Mouse (Mus musculus): ENCODE measurements around the gene Smco2.
"Not testable (repeated sequence)": the region's sequence is repeated elsewhere in the genome, so short reads cannot be mapped to it uniquely, and the experiment has no call there.

The Smco2 gene

DNA sequence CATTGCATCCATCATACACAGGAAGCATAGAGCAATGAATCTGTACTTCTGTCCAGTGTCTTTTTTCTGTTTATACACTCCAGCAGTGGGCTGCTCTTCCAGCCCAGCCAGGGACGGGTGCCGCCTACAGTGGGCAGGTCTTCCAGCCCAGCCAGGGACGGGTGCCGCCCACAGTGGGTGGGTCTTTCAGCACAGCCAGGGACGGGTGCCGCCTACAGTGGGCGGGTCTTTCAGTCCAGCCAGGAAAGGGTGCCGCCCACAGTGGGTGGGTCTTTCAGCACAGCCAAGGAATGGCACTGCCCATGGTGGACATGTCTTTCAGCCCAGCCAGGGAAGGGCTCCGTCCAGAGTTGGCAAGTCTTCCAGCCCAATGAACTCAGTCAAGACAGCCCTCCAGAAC is 5.3 kb downstream of the Smco2 start:
- no peak for DNase-seq (ENCODE audit: low read depth in 1 of 2, low spot score in 2 of 2)

DNA sequence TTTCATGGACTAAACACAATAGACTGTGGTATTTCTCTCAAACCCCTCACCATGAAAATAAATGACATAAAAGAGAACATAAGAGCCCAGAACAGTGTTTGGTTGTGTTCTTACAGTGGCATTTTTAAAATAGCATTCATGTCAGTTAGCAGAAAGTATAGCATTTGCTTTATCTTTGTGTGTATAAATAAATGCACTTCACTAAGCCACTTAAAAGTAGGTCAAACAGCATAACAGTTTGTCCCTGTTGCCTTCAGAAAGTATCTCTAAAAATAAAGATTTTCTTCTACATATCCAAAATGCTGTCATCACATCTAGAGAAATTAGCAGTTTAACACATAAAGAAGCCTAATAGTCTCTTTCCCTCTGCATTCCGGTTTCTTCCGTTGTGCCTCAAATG is 7.5 kb downstream of the Smco2 start:
- DNase-seq (ENCODE audit: low read depth in 1 of 2, low spot score in 2 of 2), result no peak

DNA sequence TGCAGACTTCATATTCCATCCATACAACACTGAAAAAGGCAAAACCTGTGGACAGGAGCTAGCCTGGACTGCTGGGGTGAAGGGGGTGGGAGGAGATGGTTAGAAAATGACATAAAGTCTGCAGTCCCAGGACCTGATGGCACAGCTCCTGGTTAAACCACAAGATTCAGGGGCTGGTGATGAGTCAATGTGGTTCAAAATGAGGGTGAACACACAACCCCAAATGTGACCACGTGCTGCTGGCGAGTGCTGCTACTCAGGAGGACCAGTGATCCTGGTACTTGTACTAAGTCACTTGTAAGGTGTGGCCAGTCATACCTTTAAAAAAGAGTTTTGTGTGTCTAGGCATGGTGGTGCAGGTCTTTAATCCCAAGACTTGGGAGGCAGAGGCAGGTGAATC is 13.2 kb downstream of the Smco2 start:
- no peak for DNase-seq (ENCODE audit: low read depth in 1 of 2, low spot score in 2 of 2)

DNA sequence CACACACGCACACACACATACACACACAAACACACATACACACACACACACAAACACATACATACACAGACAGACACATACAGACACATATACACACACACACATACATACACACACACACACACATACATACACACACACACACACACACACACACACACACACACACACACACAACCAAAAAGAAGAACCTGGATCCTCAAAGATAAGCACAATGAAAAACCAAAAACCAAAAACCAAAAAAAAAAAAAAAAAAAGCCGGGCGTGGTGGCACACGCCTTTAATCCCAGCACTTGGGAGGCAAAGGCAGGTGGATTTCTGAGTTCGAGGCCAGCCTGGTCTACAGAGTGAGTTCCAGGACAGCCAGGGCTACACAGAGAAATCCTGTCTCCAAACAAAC is 14.5 kb downstream of the Smco2 start:
- not testable (repeated sequence) for DNase-seq (ENCODE audit: low read depth in 1 of 2, low spot score in 2 of 2)

DNA sequence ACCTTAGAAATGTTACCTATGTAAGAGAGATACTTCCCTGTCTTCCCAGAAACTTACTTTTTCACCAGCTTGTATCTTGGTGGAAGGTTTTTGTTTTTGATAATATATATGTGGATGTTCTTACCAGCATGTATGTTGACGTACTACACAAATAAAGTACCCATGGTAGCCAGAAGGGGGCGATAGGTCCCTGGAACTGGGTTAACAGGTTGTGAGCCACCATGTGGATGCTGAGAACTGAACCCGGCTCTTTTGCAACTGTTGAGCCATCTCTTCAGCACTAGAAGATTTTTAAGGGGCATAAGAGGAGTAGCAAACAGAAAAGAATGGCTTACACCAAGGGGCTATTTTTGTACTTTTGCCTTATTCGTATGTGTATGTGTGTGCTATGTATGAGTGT is 15.8 kb downstream of the Smco2 start:
- DNase-seq (ENCODE audit: low read depth in 1 of 2, low spot score in 2 of 2), result no peak

DNA sequence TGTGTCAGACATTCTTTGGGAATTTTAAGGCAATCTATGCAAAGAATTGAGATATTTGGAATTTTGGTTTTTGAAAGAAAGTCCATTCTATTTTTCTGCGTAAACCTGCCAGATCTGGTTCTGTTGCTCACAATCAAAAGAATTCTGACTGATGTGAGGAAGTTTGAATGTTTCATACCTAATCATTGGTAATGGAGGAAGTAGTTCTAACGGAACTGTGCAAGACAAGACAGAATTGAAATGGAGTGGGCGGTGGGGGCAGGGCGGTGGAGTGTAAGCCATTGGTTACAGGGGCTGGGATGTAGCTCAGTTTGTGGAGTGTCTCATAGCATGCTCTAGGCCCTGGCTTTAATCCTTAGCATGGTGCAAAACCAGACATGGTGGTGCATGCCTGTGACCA is 22.1 kb downstream of the Smco2 start:
- DNase-seq (ENCODE audit: low read depth in 1 of 2, low spot score in 2 of 2), result no peak

DNA sequence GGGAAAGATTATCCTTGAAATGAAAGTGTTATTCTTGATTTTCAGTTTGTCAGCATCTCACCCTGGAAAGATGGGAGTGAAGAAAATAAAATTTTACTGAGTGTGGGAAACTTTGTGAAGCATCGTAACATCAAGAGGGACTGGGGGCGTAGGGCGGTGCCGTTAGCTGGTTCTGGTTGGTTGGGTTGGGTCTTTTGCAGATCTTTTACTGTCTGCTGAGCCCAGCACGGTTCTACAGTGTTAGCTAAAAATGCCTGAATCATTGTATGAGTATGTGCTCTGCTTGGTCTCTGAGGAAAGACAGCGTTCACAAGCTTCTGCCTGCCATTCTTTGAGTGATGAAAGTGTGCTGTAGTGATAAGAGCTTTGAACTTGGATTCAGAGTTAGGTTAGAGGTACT is 24.5 kb downstream of the Smco2 start:
- DNase-seq (ENCODE audit: low read depth in 1 of 2, low spot score in 2 of 2), result no peak

DNA sequence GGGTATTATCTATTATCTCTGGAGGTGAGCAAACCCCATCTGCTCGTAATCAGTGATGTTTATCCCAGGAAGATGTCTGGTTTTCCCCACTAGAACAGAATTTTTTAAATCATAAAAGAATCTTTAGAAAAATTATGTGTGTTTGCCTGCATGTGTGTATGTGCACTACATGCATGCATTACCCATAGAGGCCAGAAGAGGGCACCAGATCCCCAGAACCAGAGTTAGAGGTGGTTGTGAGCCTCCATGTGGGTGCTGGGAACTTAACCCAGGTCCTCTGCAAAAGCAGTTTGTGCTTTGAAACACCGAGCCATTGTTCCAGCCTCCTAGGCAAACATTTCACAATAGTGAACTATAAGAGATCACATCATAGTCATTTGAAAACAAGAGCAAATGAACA is 26.9 kb downstream of the Smco2 start:
- DNase-seq (ENCODE audit: low read depth in 1 of 2, low spot score in 2 of 2), result no peak

DNA sequence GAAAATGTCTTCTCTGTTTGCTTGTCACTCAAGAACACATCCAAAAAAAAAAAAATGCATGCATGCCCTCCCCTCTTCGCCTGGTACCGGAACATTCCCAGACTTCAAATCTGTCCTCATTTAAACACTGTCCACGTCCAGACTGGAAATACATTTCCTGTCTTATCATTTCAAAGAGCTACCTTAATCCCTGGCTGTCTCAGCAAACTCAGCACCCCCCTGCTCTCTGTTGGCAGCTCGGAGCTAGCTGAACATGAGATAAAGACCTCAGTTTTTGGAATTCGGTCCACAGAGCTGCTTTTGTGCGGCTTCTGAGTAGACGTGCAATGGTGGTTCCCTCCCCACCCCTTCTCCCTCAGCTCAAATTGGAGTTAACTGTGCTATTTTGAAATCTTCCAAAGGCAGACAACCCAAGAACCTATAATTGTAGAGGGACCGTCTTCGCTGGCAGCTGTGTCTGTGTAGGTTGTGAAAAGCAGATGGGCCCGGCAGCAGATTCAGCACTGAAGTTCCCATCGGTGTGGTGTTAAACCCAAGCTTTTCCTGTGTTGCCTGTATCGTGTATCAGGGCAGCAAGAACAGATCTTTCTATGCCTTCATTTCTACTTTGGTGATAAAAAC is 27.6 kb downstream of the Smco2 start:
- DNase-seq (ENCODE audit: low read depth in 1 of 2, low spot score in 2 of 2), result no peak

DNA sequence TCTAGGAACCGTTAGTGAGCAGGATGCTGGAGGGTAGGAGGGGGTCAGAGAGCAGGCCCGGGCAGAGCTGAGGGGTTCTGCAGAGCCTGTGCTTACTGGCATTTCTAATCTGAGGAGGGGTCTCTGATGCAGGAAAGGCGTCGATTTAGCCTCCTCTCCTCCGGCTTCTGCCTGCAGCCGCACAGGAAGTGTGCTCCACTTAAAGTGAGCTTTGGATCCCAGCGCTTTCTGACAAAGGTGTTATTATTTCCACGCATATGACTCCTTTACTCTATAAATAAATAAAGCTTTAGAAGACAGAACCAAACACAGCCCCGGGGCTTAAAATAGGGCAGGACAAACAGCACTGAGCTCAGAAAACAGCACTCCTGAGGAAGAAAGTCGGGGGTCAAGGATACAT is 29.0 kb downstream of the Smco2 start:
- no peak for DNase-seq (ENCODE audit: low read depth in 1 of 2, low spot score in 2 of 2)

DNA sequence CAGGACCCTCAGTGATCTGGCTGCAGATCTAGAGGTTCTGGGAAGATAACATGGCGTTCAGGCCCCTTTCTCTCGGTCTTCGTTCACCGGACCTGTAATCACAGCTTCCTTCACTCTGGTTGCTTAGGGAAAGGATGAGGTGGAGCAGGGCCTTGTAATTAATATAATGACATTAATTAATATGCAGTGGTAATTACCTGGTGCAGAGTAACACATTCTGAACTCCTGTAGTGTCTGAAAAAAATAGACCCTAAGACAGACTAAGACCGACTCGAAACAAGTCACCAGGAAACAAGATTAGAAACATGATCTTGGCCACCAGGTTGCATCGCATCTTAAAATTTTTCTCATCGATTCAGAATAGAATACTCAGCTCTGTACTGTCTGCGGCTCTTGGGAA is 30.0 kb downstream of the Smco2 start:
- DNase-seq (ENCODE audit: low read depth in 1 of 2, low spot score in 2 of 2), result no peak

DNA sequence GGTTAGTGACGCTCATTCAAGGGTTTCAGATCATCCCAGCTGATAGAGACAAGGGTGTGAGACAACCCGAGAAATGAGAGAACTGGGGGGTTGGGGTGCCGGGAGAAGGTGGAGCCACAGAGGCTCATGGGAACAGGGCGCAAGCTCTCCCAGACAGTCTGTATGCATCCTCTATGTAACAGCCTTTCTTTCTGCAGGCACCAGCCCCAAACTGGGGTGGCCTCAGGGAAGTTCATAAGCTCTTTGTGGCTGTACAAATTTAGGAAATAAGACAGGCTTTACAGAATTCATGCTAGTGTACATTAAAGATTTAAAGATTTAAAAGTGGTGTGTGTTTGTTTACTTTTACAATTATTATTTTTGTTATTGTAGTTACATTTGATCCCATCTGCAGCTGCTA is 30.4 kb downstream of the Smco2 start:
- DNase-seq (ENCODE audit: low read depth in 1 of 2, low spot score in 2 of 2), result no peak

DNA sequence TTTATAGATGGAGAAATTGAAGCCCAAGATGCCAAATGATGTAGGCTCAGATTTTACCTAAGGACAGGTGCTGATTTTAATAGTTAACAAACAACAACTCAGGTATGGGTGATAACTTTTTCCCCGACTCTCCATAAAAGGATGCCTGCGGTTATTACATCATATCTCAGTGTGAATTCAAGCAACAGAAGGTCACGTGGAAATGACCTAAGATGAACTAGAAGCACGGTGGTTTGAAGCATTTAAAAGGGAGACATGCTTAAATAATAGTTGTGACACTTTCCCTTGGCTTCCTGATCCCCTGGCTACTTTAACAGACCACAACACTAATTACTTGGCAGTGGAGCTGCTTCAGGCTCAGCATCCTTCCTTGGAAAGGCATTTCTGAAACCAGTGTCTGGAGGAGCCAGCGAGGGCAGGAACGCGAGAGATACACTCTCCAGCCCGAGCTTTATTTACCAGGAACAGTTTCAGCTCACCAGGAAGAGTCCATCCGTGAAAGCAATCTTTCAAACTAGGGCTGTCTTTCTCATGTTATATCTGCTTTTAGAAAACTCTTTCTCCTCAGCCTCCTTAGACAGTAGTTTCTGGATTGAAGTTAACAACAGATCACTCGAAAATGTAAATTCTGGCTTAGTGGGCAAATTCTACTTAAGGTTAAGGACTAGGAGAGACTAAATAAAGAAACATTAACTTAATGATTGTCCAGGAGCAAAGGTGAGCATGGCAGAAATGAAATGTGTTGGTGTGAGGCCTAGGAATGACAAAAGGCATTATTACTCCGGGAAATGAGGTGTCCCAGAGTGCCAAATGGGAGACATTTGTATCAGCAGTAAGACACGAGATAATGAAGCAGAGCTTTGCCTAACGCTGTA is 32.2 kb downstream of the Smco2 start:
- DNase-seq (ENCODE audit: low read depth in 1 of 2, low spot score in 2 of 2), result no peak

DNA sequence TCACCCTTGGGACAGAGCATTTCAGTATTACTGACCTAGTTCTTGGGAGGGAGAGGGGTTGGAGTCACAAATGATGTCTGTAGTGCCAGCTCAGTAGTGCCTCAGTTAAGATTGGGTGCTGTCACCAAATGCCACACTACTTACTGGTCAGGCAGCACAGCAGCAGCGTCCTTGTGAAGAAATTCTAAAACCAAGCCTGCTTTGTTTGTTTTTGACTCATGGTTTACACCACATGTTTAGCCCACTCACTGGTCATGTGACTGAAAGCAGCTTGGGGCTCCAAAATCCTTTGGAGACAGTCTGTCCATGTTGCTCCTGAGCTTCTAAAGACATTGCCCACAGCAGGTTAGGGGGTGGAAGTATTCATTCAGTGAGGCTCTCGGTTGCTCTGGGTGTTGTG is 33.5 kb downstream of the Smco2 start:
- DNase-seq (ENCODE audit: low read depth in 1 of 2, low spot score in 2 of 2), result no peak

DNA sequence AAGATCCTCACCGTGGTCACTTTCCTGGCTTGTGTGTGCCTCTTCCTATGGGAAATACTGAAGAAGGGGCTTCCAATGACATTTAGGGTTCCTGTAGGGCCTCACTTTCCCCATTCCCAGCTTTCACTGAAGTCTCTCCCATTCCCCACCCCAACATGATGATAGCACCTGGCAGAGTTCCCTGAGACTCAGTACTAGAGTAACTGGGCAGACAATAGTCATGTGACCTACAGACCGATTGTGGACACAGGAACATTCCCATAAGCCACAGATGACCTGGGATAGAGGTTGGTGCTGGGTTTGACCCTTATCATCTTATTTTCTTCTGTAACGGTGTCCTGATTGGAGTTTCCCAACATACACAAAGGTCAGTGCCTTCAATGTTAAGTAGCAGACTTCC is 34.3 kb downstream of the Smco2 start:
- no peak for DNase-seq (ENCODE audit: low read depth in 1 of 2, low spot score in 2 of 2)

DNA sequence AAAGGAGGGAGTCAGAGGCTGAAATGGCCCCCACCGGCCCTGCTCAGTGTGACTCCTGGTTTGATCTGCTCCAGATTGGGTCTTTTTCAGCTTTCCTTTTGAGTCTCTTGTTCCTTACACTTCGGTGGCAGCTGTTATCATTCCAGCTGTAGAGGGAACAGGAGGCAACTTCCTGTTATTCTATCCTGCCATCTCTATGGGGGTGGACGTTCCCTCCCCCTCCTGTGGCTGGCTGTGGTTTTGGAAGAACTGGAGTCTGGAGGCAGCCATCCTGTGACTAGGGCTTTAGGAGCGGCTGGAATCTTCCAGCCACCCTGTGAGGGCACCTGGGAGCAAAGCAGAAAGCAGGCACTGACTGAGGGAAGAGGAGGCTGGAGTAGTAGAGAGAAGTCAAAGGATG is 34.9 kb downstream of the Smco2 start:
- no peak for DNase-seq (ENCODE audit: low read depth in 1 of 2, low spot score in 2 of 2)

DNA sequence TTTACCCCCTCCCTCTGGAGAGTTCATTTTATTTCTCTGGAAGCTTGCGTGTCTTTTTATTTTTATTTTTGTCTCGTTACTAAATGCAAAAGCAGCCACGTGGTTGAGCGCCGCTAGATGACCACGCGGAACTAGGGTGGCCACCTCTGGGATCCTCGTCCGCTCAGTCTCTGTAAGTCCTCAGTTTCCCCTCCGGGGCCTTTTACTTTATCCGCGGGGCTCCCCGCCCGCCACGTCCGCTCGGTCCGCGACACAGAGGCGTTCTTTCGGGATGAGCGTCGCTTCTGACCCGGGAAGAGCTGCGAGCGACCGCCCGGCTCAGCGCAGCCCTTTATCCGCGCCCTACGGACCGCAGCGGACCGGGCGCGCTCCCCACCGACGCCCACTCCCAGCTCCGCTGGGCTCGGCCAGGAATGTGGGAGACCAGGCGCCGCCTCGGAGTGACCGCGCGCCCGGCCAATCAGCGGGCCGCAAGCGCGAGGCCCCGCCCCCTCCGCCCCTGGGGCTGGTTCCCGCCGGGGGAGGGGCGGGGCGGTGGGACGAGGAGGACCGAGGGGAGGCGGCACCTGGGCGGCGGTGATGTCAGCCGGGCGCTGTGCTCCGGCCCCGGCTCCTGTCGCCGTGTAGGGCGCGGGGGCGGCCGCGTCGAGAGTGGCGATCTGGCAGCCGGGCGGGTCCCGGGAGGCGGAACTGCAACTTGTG is 38.2 kb downstream of the Smco2 start, which contains the start of gene Ppfibp1:
Ppfibp1 (plus strand) TSS at position 530 of the 702 bp plus-strand sequence.
- peak; percentile 27 to 68 for DNase-seq (ENCODE audit: low read depth in 1 of 2, low spot score in 2 of 2)

DNA sequence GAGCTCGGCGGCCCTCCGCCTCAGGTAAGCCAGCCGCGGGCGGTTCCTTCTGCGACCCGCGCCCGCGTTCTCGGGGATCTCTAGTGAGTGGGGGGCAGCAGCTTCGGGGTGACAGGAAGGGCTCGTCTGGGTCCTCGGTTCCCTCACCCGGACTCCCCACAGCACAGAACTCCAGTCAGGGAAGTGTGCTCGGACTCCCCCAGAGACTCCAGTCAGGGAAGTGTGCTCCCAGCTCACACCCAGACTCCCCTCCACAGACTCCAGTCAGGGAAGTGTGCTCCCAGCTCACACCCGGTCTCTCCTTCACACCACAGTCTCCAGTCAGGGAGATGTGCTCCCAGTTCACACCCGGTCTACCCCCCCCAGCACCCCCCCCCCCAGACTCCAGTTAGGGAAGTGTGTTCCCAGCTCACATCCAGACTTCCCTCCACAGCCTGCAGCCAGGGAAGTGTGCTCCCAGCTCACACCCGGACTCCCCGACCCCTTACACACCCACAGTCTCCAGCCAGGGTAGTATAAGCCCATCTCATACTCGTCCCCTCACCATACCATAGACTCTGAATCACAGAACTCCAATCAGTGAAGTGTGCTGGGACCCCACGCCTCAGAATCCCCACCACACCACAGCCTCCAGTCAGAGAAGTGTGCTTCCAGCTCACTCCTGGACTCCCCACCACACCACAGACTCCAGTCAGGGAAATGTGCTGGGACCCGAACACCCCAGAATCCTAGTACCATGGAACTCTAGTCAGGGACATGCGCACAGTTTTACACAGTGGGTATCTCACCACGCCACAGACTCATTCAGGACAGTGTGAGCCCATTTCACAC is 39.0 kb downstream of the Smco2 start:
- no peak for DNase-seq (ENCODE audit: low read depth in 1 of 2, low spot score in 2 of 2)

DNA sequence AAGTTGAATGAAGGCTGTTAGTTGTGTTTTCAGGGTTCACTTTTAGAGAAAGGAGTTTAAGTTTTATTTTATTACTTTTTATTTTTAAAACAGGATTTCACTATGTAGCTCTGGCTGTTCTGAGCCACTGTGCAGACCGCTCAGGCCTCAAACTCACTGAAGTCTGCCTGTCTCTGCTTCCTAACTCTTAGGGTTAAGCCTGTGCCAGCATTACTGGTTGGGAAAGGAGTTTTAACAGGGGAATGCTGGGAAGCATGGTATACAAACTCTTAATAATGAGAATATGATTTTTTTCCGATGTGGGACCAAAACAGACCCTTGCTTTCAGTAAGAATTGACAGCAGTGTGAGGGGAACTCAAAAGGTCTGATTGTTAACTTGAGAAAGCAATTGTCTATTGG is 40.3 kb downstream of the Smco2 start:
- no peak for DNase-seq (ENCODE audit: low read depth in 1 of 2, low spot score in 2 of 2)

DNA sequence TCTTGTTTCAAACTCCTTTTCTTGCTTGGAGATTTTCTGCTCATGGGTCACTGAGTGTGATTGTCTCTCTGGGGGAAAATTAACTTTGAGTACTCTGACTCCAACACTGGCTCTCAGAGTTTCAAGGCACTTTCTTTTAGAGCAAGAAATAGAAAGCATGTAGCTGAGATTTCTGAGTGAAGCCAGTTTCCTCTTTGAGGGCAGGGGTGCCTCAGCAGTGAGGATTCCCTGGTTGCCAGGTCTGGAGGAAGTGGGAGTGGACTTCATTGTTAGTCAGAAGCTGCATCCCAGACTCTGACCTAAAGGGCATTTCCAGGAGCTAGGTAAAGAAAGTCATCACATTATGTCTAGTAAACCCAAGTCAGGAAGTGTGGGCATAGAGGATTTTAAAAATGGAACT is 40.7 kb downstream of the Smco2 start:
- no peak for DNase-seq (ENCODE audit: low read depth in 1 of 2, low spot score in 2 of 2)

DNA sequence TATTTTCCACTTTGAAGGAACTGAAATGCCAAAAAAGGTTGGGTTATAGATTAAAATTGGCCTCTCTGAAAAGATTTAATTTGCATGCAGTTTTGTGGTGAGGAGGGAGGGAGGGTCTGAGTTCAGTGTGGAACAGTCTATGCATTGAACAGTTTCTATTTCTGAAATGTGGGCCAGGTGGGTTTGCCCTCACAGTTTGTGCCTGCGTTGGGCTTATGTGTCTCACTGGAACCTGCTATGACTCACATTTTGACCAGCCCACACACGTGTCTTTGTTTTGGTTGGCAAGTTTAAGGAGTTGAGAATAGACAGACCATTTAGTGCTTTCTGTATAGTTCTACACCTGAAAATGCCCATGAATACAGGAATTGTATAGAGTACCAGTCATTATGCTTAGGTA is 44.0 kb downstream of the Smco2 start:
- no peak for DNase-seq (ENCODE audit: low read depth in 1 of 2, low spot score in 2 of 2)
